Mouse (Mus musculus) inflammation-experienced regulatory T-cells, adult 6 months (primary cell): ENCODE data around the gene Tdp2. TPM values are rescaled to one million over a fixed set of nuclear protein-coding genes. Genes with fewer than 3 reads are reported as not detected.

Source experiments
- ATAC-seq: one replicate; pipeline ENCODE4 v1.8.0; 2017
- polyA plus RNA-seq, 3 experiments: library from polyadenylated mRNA; unstranded; fragments of 100-300 nt; shearing (Covaris generic); gene quantifications; one replicate each; pipeline ENCODE4 v1.2.1; 2017

The Tdp2 gene
- polyA plus RNA-seq, 3 experiments from 2014 or later: 18.5 to 22.5 (median 21.3) TPM

- ATAC-seq: no peak
Measured at GRCm38 (mm10) chr13:24880704-24881103, 49.2 kb downstream of the Tdp2 start.

- ATAC-seq: no peak
Measured at GRCm38 (mm10) chr13:24882411-24882810, 50.9 kb downstream of the Tdp2 start.

- ATAC-seq: no peak
Measured at GRCm38 (mm10) chr13:24889554-24889953, 58.1 kb downstream of the Tdp2 start.

Other genes with a start within 250 kb of the Tdp2 start
- 100 to 1,000 TPM; 199 to 236 (median 232) TPM for gene Ripor2, start 249.5 kb upstream of the Tdp2 start, polyA plus RNA-seq
- under 1 TPM in 1 of 3 experiments, not detected in 2; 0.70 TPM for gene Armh2, start 90.4 kb upstream of the Tdp2 start, polyA plus RNA-seq
- 100 to 1,000 TPM in 1 of 3 experiments, 10 to 100 TPM in 2; 25.5 to 101 (median 26.7) TPM for gene Gmnn, start 69.8 kb upstream of the Tdp2 start, polyA plus RNA-seq
- gene BC005537, start 30.0 kb upstream of the Tdp2 start, polyA plus RNA-seq: 10 to 100 TPM; 40.8 to 54.9 (median 47.8) TPM
- 10 to 100 TPM; 55.2 to 89.6 (median 75.2) TPM for gene Acot13, start 139 bp upstream of the Tdp2 start, polyA plus RNA-seq
- gene D130043K22Rik, start 13.5 kb downstream of the Tdp2 start, polyA plus RNA-seq: under 1 TPM in 2 of 3 experiments, not detected in 1; 0.34 to 0.41 TPM
- under 1 TPM; 0.11 to 0.68 (median 0.57) TPM for gene Aldh5a1, start 106.0 kb downstream of the Tdp2 start, polyA plus RNA-seq
- 1 to 10 TPM; 1.0 to 3.3 (median 1.9) TPM for gene Gpld1, start 111.5 kb downstream of the Tdp2 start, polyA plus RNA-seq
- 1 to 10 TPM; 5.0 to 6.5 (median 5.5) TPM for gene Mrs2, start 188.7 kb downstream of the Tdp2 start, polyA plus RNA-seq
- not detected for gene Dcdc2a, start 224.3 kb downstream of the Tdp2 start, polyA plus RNA-seq